Mouse (Mus musculus) heart, adult 2 months (tissue): ENCODE measurements around the gene Ift43.

Experiments used
- CTCF ChIP-seq: fragments of 200-600 bp; IDR thresholded peaks from 2 replicates; pipeline ENCODE4 v1.8.1; 2022; ENCODE audit warnings: antibody characterized with exemption, mild to moderate bottlenecking, moderate library complexity
- EP300 ChIP-seq: fragments of 200-500 bp; IDR thresholded peaks from 2 replicates; pipeline ENCODE4 v1.6.1; 2011; ENCODE audit warnings: low read depth, low read length, control low read depth; ENCODE audit not compliant: insufficient read depth

- TF ChIP-seq CTCF (no peak), EP300 (no peak)
Observed at GRCm38 (mm10) chr12:86107645-86108044, 25.3 kb downstream of the Ift43 start.
